Mouse (Mus musculus) limb, embryonic 13.5 days (tissue): ENCODE data around the gene Cnnm4. TPM values are rescaled to one million over a fixed set of nuclear protein-coding genes. Genes with fewer than 3 reads are reported as not detected.
A peak's percentile ranks its signal among the peaks of the same experiment; 100 is the strongest.

Source experiments
- ATAC-seq: fragments of 200-750 bp; cut with Nextera tagmentation; 2 replicates; pipeline ENCODE4 v1.8.0; 2017; ENCODE audit warnings: low read depth, moderate number of reproducible peaks, moderate TSS enrichment; ENCODE audit not compliant: low FRiP score
- H3K27ac ChIP-seq: fragments of 300-500 bp; sonication (generic); 2 replicates; pipeline ENCODE4 v1.5.1; 2015; ENCODE audit warnings: inconsistent platforms, mild to moderate bottlenecking, moderate library complexity
- H3K27me3 ChIP-seq: fragments of 300-500 bp; sonication (generic); 2 replicates; pipeline ENCODE4 v1.6.1; 2015; ENCODE audit warnings: mild to moderate bottlenecking, inconsistent platforms
- H3K36me3 ChIP-seq: fragments of 300-500 bp; sonication (generic); 2 replicates; pipeline ENCODE4 v1.6.1; 2015; ENCODE audit warnings: inconsistent platforms, mild to moderate bottlenecking, moderate library complexity
- H3K4me1 ChIP-seq: fragments of 300-500 bp; sonication (generic); 2 replicates; pipeline ENCODE4 v1.6.1; 2015; ENCODE audit warnings: inconsistent platforms
- H3K4me2 ChIP-seq: fragments of 300-500 bp; sonication (generic); replicated peaks from 2 replicates; pipeline ENCODE4 v1.6.1; 2015; ENCODE audit warnings: inconsistent platforms, mild to moderate bottlenecking, moderate library complexity
- H3K4me3 ChIP-seq: fragments of 300-500 bp; sonication (generic); 2 replicates; pipeline ENCODE4 v1.5.1; 2015; ENCODE audit warnings: moderate library complexity, mild to moderate bottlenecking, inconsistent platforms
- H3K9ac ChIP-seq: fragments of 300-500 bp; sonication (generic); 2 replicates; pipeline ENCODE4 v1.6.1; 2015; ENCODE audit warnings: mild to moderate bottlenecking, inconsistent platforms
- H3K9me3 ChIP-seq: fragments of 300-500 bp; sonication (generic); 2 replicates; pipeline ENCODE4 v1.6.1; 2016; ENCODE audit warnings: inconsistent platforms
- WGBS: fragments of 180-500 bp; shearing (Covaris S2); methylation state at CpG from one replicate; pipeline ENCODE4 v1.1.7; 2015; 5-methylcytosine and 5-hydroxymethylcytosine counted together
- polyA plus RNA-seq: library from polyadenylated mRNA; unstranded; fragments of >200 nt; fragmentation: Nextera tagmentation; extraction: Ambion mirVana; gene quantifications from 2 replicates; pipeline ENCODE4 v1.2.1, GENCODE M21; 2015

Cnnm4 gene
- polyA plus RNA-seq = 19.5 and 20.4 TPM in 2 replicates

GRCm38 (mm10) chr1:36471181-36472105, at the start of gene Cnnm4:
Gene Cnnm4 (plus strand): TSS chr1:36471620.
- Histone ChIP-seq H3K4me3 (peak within 1 kb of the TSS; percentile 68), H3K9me3 (no peaks in the 10 kb centered on the region), H3K27me3 (no peaks in the 10 kb centered on the region), H3K36me3 (no peaks in the 10 kb centered on the region), H3K4me2 (peak within 1 kb of the TSS; percentile 83), H3K9ac (peak within 1 kb of the TSS; percentile 73), H3K4me1 (peaks cover 54% of the 10 kb centered on the region), H3K27ac (peak within 1 kb of the TSS; percentile 44; the same call in 1 of the 2 replicates)
- ATAC-seq = peak; percentile 93
- under 1% methylated on average over 82 of the region's 98 CpGs for WGBS

- no peaks in the 10 kb centered on the region for H3K27me3 ChIP-seq
- no peak overlapping the region for H3K4me3 ChIP-seq
- no peak for ATAC-seq
- H3K27ac ChIP-seq = no peak overlapping the region
- H3K4me2 ChIP-seq = no peak overlapping the region
- H3K4me1 ChIP-seq = no peaks in the 10 kb centered on the region
- WGBS = 92% methylated on average over 2 of the region's 2 CpGs
- H3K9ac ChIP-seq = no peak overlapping the region
- peaks cover 93% of the 10 kb centered on the region for H3K36me3 ChIP-seq
- no peaks in the 10 kb centered on the region for H3K9me3 ChIP-seq
These were observed 41.9 kb upstream of the Cnnm4 start for GRCm38 (mm10) chr1:36429511-36429910.

- Histone ChIP-seq H3K9ac (no peak overlapping the region), H3K4me2 (no peak overlapping the region), H3K27me3 (no peaks in the 10 kb centered on the region), H3K36me3 (peaks cover 93% of the 10 kb centered on the region), H3K27ac (no peak overlapping the region), H3K9me3 (no peaks in the 10 kb centered on the region), H3K4me3 (no peak overlapping the region), H3K4me1 (no peaks in the 10 kb centered on the region)
- no peak for ATAC-seq
- 81% methylated on average over 4 of the region's 4 CpGs for WGBS
These were observed 38.4 kb upstream of the Cnnm4 start for GRCm38 (mm10) chr1:36432999-36433398.

GRCm38 (mm10) chr1:36433616-36434015, 37.8 kb upstream of the Cnnm4 start:
- no peak overlapping the region for H3K27ac ChIP-seq
- H3K9ac ChIP-seq = no peak overlapping the region
- ATAC-seq = no peak
- H3K4me1 ChIP-seq = no peaks in the 10 kb centered on the region
- H3K27me3 ChIP-seq = no peaks in the 10 kb centered on the region
- WGBS = 87% methylated on average over 3 of the region's 3 CpGs
- no peak overlapping the region for H3K4me3 ChIP-seq
- no peak overlapping the region for H3K4me2 ChIP-seq
- peaks cover 93% of the 10 kb centered on the region for H3K36me3 ChIP-seq
- H3K9me3 ChIP-seq = no peaks in the 10 kb centered on the region

GRCm38 (mm10) chr1:36435071-36435470, 36.3 kb upstream of the Cnnm4 start:
- Histone ChIP-seq H3K9me3 (no peaks in the 10 kb centered on the region), H3K4me3 (no peak overlapping the region), H3K27me3 (no peaks in the 10 kb centered on the region), H3K27ac (no peak overlapping the region), H3K4me2 (no peak overlapping the region), H3K4me1 (no peaks in the 10 kb centered on the region), H3K9ac (no peak overlapping the region), H3K36me3 (peaks cover 93% of the 10 kb centered on the region)
- ATAC-seq = no peak
- 69% methylated on average over 4 of the region's 4 CpGs for WGBS

- Histone ChIP-seq H3K4me2 (no peak overlapping the region), H3K9me3 (no peaks in the 10 kb centered on the region), H3K9ac (no peak overlapping the region), H3K27ac (no peak overlapping the region), H3K4me1 (no peaks in the 10 kb centered on the region), H3K27me3 (no peaks in the 10 kb centered on the region), H3K36me3 (peaks cover 88% of the 10 kb centered on the region), H3K4me3 (no peak overlapping the region)
- WGBS = 95% methylated on average over 6 of the region's 6 CpGs
- ATAC-seq = no peak
These were observed 34.9 kb upstream of the Cnnm4 start for GRCm38 (mm10) chr1:36436515-36436914.

- no peak overlapping the region for H3K4me3 ChIP-seq
- H3K4me1 ChIP-seq = no peaks in the 10 kb centered on the region
- no peaks in the 10 kb centered on the region for H3K27me3 ChIP-seq
- peaks cover 86% of the 10 kb centered on the region for H3K36me3 ChIP-seq
- no peaks in the 10 kb centered on the region for H3K9me3 ChIP-seq
- no peak overlapping the region for H3K4me2 ChIP-seq
- no peak overlapping the region for H3K27ac ChIP-seq
- ATAC-seq = no peak
- H3K9ac ChIP-seq = no peak overlapping the region
- 90% methylated on average over 3 of the region's 3 CpGs for WGBS
These were observed 34.2 kb upstream of the Cnnm4 start for GRCm38 (mm10) chr1:36437223-36437622.

GRCm38 (mm10) chr1:36441101-36441500, 30.3 kb upstream of the Cnnm4 start:
- H3K36me3 ChIP-seq = peaks cover 61% of the 10 kb centered on the region
- ATAC-seq = no peak
- H3K9ac ChIP-seq = no peak overlapping the region
- no peak overlapping the region for H3K27ac ChIP-seq
- H3K4me2 ChIP-seq = no peak overlapping the region
- no peak overlapping the region for H3K4me3 ChIP-seq
- H3K4me1 ChIP-seq = peaks cover 10% of the 10 kb centered on the region
- 85% methylated on average over 4 of the region's 4 CpGs for WGBS
- no peaks in the 10 kb centered on the region for H3K27me3 ChIP-seq
- H3K9me3 ChIP-seq = no peaks in the 10 kb centered on the region

- Histone ChIP-seq H3K4me3 (peak within 1 kb of the TSS; percentile 79), H3K4me1 (peaks cover 10% of the 10 kb centered on the region), H3K9ac (peak within 1 kb of the TSS; percentile 77), H3K9me3 (no peaks in the 10 kb centered on the region), H3K27me3 (no peaks in the 10 kb centered on the region), H3K4me2 (peak within 1 kb of the TSS; percentile 80), H3K27ac (peak within 1 kb of the TSS; percentile 39; the same call in 1 of the 2 replicates), H3K36me3 (peaks cover 24% of the 10 kb centered on the region)
- ATAC-seq = peak; percentile 100
- under 1% methylated on average over 57 of the region's 57 CpGs for WGBS
These were observed 26.7 kb upstream of the Cnnm4 start, which contains the start of gene Lman2l for GRCm38 (mm10) chr1:36444471-36445464. Gene Lman2l (minus strand): TSS chr1:36445271.

GRCm38 (mm10) chr1:36445508-36445907, 25.9 kb upstream of the Cnnm4 start:
- Histone ChIP-seq H3K27ac (peak overlapping the region; percentile 39; the same call in 1 of the 2 replicates), H3K4me3 (peak overlapping the region; percentile 79), H3K27me3 (no peaks in the 10 kb centered on the region), H3K9me3 (no peaks in the 10 kb centered on the region), H3K4me2 (peak overlapping the region; percentile 24; the same call in 1 of the 2 replicates), H3K4me1 (peaks cover 10% of the 10 kb centered on the region), H3K36me3 (peaks cover 22% of the 10 kb centered on the region), H3K9ac (no peak overlapping the region)
- 36% methylated on average over 8 of the region's 8 CpGs for WGBS
- peak; percentile 17; the same call in 1 of the 2 replicates for ATAC-seq

- Histone ChIP-seq H3K27ac (no peak overlapping the region), H3K9me3 (no peaks in the 10 kb centered on the region), H3K4me1 (peaks cover 10% of the 10 kb centered on the region), H3K4me2 (no peak overlapping the region), H3K27me3 (no peaks in the 10 kb centered on the region), H3K4me3 (no peak overlapping the region), H3K9ac (no peak overlapping the region), H3K36me3 (peaks cover 18% of the 10 kb centered on the region)
- 77% methylated on average over 5 of the region's 5 CpGs for WGBS
- no peak for ATAC-seq
These were observed 25.2 kb upstream of the Cnnm4 start for GRCm38 (mm10) chr1:36446106-36446824.
